Mouse (Mus musculus): ENCODE data around the gene Krt34. TPM values are rescaled to one million over a fixed set of nuclear protein-coding genes. Genes with fewer than 3 reads are reported as not detected.
A peak's percentile ranks its signal among the peaks of the same experiment; 100 is the strongest.

Gene Krt34
- polyA plus RNA-seq, 1 experiment from 2014 or later = not detected

GRCm38 (mm10) chr11:100008336-100008735 lies 33.0 kb downstream of the Krt34 start:
- Histone ChIP-seq H3K36me3 (ENCODE audit: control insufficient read depth, insufficient read depth, low read length) (no peaks in the 10 kb centered on the region), H3K4me2 (ENCODE audit: low read length) (no peak overlapping the region), H3K4me3 (ENCODE audit: low read depth, low read length) (no peak overlapping the region), H3K9ac (ENCODE audit: low read length) (no peak overlapping the region), H3K27ac (ENCODE audit: low read depth, low read length) (no peak overlapping the region), H3K27me3 (replicated peaks; ENCODE audit: control insufficient read depth, insufficient read depth, low read length) (no peaks in the 10 kb centered on the region), H3K4me1 (ENCODE audit: control insufficient read depth, insufficient read depth, low read length) (no peaks in the 10 kb centered on the region), H3K9me3 (replicated peaks; ENCODE audit: control insufficient read depth, low read length) (no peaks in the 10 kb centered on the region)
- ATAC-seq (no peak), DNase-seq (ENCODE audit: low spot score) (no peak)
- WGBS = 84% methylated on average over 5 of the region's 5 CpGs

- no peak for ATAC-seq
- Histone ChIP-seq H3K4me1 (ENCODE audit: control insufficient read depth, insufficient read depth, low read length) (no peaks in the 10 kb centered on the region), H3K9ac (ENCODE audit: low read length) (no peak overlapping the region), H3K9me3 (replicated peaks; ENCODE audit: control insufficient read depth, low read length) (no peaks in the 10 kb centered on the region), H3K4me2 (ENCODE audit: low read length) (no peak overlapping the region), H3K27me3 (replicated peaks; ENCODE audit: control insufficient read depth, insufficient read depth, low read length) (no peaks in the 10 kb centered on the region), H3K36me3 (ENCODE audit: control insufficient read depth, insufficient read depth, low read length) (no peaks in the 10 kb centered on the region), H3K27ac (ENCODE audit: low read depth, low read length) (no peak overlapping the region), H3K4me3 (ENCODE audit: low read depth, low read length) (no peak overlapping the region)
- WGBS = 51% methylated on average over 3 of the region's 3 CpGs
- no peak for DNase-seq (ENCODE audit: low spot score)
Observed at GRCm38 (mm10) chr11:100006624-100007023, 34.7 kb downstream of the Krt34 start.

DNA sequence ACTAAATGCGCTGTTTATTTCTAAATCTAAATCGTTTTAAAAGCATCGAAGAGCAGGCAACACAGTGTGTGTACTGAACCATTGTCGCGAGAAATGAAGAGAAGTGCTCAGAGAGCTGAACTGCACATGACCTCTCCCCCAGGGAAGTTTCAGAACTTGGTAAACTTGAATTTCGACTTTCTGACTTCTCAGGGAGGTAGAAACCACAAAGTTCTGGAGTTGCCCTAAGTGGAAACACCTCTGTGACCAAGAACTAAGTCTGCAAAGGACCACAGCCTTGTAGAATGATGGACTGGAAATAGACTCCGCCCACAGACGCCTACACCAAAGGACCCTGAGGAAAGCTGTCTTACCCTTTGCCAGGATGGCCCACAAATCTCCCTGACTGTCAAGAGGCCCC lies 35.4 kb downstream of the Krt34 start:
- H3K9ac ChIP-seq (ENCODE audit: low read length) = no peak overlapping the region
- WGBS = 90% methylated on average over 8 of the region's 8 CpGs
- H3K4me3 ChIP-seq (ENCODE audit: low read depth, low read length) = no peak overlapping the region
- H3K4me2 ChIP-seq (ENCODE audit: low read length) = no peak overlapping the region
- H3K9me3 ChIP-seq (replicated peaks; ENCODE audit: control insufficient read depth, low read length) = no peaks in the 10 kb centered on the region
- DNase-seq (ENCODE audit: low spot score) = no peak
- no peaks in the 10 kb centered on the region for H3K36me3 ChIP-seq (ENCODE audit: control insufficient read depth, insufficient read depth, low read length)
- no peaks in the 10 kb centered on the region for H3K4me1 ChIP-seq (ENCODE audit: control insufficient read depth, insufficient read depth, low read length)
- H3K27me3 ChIP-seq (replicated peaks; ENCODE audit: control insufficient read depth, insufficient read depth, low read length) = no peaks in the 10 kb centered on the region
- no peak for ATAC-seq
- H3K27ac ChIP-seq (ENCODE audit: low read depth, low read length) = no peak overlapping the region

DNA sequence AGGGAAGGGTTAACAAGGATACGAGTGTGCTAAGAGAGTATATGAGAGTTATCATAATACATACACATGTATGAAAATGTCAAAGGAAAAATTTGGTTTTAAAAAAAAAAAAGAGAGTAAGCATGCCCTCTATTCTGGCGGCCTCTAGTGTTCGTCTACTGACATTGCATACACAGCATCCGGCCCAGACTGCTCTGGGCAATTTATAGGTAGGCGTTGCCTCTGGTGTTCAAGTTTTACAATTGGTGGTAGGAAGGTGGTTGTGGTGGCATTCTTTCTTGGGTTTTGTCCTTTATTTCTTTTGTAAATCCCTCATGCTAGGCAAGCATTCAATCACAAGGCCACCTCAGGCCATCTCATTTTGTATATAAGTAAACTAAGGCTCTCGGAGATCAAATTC lies 36.5 kb downstream of the Krt34 start:
- no peaks in the 10 kb centered on the region for H3K4me1 ChIP-seq (ENCODE audit: control insufficient read depth, insufficient read depth, low read length)
- H3K4me2 ChIP-seq (ENCODE audit: low read length) = no peak overlapping the region
- H3K4me3 ChIP-seq (ENCODE audit: low read depth, low read length) = no peak overlapping the region
- H3K36me3 ChIP-seq (ENCODE audit: control insufficient read depth, insufficient read depth, low read length) = no peaks in the 10 kb centered on the region
- H3K9me3 ChIP-seq (replicated peaks; ENCODE audit: control insufficient read depth, low read length) = no peaks in the 10 kb centered on the region
- DNase-seq (ENCODE audit: low spot score) (peak; percentile 65), ATAC-seq (no peak)
- H3K27ac ChIP-seq (ENCODE audit: low read depth, low read length) = no peak overlapping the region
- no peak overlapping the region for H3K9ac ChIP-seq (ENCODE audit: low read length)
- no peaks in the 10 kb centered on the region for H3K27me3 ChIP-seq (replicated peaks; ENCODE audit: control insufficient read depth, insufficient read depth, low read length)
- WGBS = 26% methylated on average over 6 of the region's 6 CpGs

DNA sequence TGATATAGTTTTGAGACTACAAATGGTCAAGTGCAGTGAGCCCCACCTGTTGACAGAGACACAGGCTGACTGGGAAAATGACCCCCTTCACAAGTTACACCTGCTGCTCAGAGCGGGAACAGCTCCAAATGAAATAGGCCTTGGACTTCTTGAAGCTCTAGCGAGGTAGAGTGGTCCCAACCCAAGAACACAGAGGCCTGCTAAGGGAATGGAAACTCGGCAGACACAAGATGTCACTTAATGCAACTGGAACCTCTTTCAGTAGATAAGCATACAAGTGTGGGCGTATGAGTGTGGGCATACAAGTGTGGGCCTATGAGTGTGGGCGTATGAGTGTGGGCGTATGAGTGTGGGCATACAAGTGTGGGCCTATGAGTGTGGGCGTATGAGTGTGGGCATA lies 42.3 kb downstream of the Krt34 start:
- ATAC-seq (no peak), DNase-seq (ENCODE audit: low spot score) (no peak)
- Histone ChIP-seq H3K4me3 (ENCODE audit: low read depth, low read length) (no peak overlapping the region), H3K9ac (ENCODE audit: low read length) (no peak overlapping the region), H3K9me3 (replicated peaks; ENCODE audit: control insufficient read depth, low read length) (no peaks in the 10 kb centered on the region), H3K27me3 (replicated peaks; ENCODE audit: control insufficient read depth, insufficient read depth, low read length) (no peaks in the 10 kb centered on the region), H3K4me1 (ENCODE audit: control insufficient read depth, insufficient read depth, low read length) (no peaks in the 10 kb centered on the region), H3K27ac (ENCODE audit: low read depth, low read length) (no peak overlapping the region), H3K4me2 (ENCODE audit: low read length) (no peak overlapping the region), H3K36me3 (ENCODE audit: control insufficient read depth, insufficient read depth, low read length) (no peaks in the 10 kb centered on the region)
- 93% methylated on average over 7 of the region's 7 CpGs for WGBS

GRCm38 (mm10) chr11:99994384-99994661 lies 47.0 kb downstream of the Krt34 start:
- no peak overlapping the region for H3K27ac ChIP-seq (ENCODE audit: low read depth, low read length)
- no peaks in the 10 kb centered on the region for H3K27me3 ChIP-seq (replicated peaks; ENCODE audit: control insufficient read depth, insufficient read depth, low read length)
- no peak overlapping the region for H3K4me2 ChIP-seq (ENCODE audit: low read length)
- H3K9ac ChIP-seq (ENCODE audit: low read length) = no peak overlapping the region
- 80% methylated on average over 4 of the region's 4 CpGs for WGBS
- ATAC-seq (no peak), DNase-seq (ENCODE audit: low spot score) (no peak)
- H3K9me3 ChIP-seq (replicated peaks; ENCODE audit: control insufficient read depth, low read length) = no peaks in the 10 kb centered on the region
- no peaks in the 10 kb centered on the region for H3K36me3 ChIP-seq (ENCODE audit: control insufficient read depth, insufficient read depth, low read length)
- H3K4me3 ChIP-seq (ENCODE audit: low read depth, low read length) = no peak overlapping the region
- H3K4me1 ChIP-seq (ENCODE audit: control insufficient read depth, insufficient read depth, low read length) = no peaks in the 10 kb centered on the region

DNA sequence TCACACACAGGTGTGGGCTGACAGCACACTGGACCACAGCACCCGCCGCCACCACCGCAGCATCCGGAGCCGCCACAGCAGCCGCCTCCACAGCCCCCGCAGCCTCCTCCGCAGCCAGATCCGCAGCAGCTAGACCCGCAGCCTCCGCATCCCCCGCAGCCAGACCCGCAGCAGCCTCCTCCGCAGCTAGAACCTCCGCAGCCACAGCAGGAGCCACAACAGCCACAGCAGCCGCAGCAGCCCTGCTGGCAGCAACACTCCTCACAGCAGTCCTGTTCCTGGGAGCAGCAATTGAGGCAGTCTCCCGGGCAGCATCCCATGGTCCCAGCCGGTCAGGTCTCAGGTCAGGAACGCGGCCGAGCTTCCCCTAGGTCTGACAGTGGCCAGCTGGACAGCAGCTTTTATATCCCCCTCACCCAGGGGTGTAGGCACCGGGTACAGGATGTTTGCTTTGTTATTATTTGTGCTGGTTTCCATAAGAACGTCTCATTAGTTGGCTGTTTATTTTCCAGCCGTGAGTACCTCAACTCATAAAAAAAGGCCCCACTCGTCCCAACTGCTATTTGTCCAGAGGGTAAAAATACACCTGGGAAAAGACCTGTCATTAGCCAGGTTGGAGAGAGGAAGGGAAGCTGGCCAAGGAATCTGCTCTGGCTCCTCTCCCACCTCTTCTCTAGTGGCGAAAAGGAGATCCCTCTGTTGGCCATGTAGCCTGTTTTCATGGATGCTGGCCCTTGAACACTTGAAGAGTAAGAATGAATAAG lies 47.6 kb downstream of the Krt34 start, which contains the start of gene Krtap17-1:
Gene Krtap17-1 (minus strand): TSS at position 375 of the 764 bp plus-strand sequence.
- Histone ChIP-seq H3K36me3 (ENCODE audit: control insufficient read depth, insufficient read depth, low read length) (no peaks in the 10 kb centered on the region), H3K4me2 (ENCODE audit: low read length) (peak within 1 kb of the TSS; percentile 25), H3K4me3 (ENCODE audit: low read depth, low read length) (no peak within 1 kb of the TSS), H3K27ac (ENCODE audit: low read depth, low read length) (no peak within 1 kb of the TSS), H3K27me3 (replicated peaks; ENCODE audit: control insufficient read depth, insufficient read depth, low read length) (no peaks in the 10 kb centered on the region), H3K9me3 (replicated peaks; ENCODE audit: control insufficient read depth, low read length) (no peaks in the 10 kb centered on the region), H3K9ac (ENCODE audit: low read length) (peak within 1 kb of the TSS; percentile 40), H3K4me1 (ENCODE audit: control insufficient read depth, insufficient read depth, low read length) (no peaks in the 10 kb centered on the region)
- DNase-seq (ENCODE audit: low spot score) (no peak), ATAC-seq (no peak)
- WGBS = 28% methylated on average over 26 of the region's 26 CpGs

GRCm38 (mm10) chr11:99990571-99990970 lies 50.8 kb downstream of the Krt34 start:
- H3K9me3 ChIP-seq (replicated peaks; ENCODE audit: control insufficient read depth, low read length) = no peaks in the 10 kb centered on the region
- H3K9ac ChIP-seq (ENCODE audit: low read length) = no peak overlapping the region
- peak; percentile 41 for DNase-seq (ENCODE audit: low spot score)
- ATAC-seq = no peak
- no peak overlapping the region for H3K27ac ChIP-seq (ENCODE audit: low read depth, low read length)
- 64% methylated on average over 3 of the region's 3 CpGs for WGBS
- H3K4me1 ChIP-seq (ENCODE audit: control insufficient read depth, insufficient read depth, low read length) = no peaks in the 10 kb centered on the region
- no peak overlapping the region for H3K4me2 ChIP-seq (ENCODE audit: low read length)
- H3K4me3 ChIP-seq (ENCODE audit: low read depth, low read length) = no peak overlapping the region
- no peaks in the 10 kb centered on the region for H3K36me3 ChIP-seq (ENCODE audit: control insufficient read depth, insufficient read depth, low read length)
- H3K27me3 ChIP-seq (replicated peaks; ENCODE audit: control insufficient read depth, insufficient read depth, low read length) = no peaks in the 10 kb centered on the region

DNA sequence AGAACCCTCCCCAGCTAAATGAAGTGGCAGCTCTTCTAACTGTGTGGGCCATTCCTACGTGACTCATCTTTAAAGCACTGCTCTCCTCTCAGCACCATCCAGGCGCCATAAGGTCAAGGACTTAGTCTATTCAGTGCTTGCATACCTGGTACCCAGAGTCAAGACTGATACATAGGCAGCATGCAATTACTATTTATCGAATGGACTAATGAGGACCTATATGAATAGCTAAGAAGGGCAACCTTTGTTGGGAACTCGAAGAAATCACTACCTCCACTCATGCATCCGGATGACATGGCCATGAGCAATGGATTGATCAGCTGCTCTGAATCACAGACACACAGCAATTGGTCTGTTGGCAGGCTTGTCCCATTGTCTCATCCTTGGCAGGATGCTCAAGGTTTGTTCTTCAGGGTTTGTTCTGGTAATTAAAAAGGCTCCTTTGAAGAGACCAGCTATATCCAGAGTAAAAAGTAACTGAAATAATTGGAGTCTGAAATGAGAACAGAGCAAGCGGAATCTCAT lies 51.4 kb downstream of the Krt34 start:
- WGBS = 81% methylated on average over 6 of the region's 6 CpGs
- H3K4me1 ChIP-seq (ENCODE audit: control insufficient read depth, insufficient read depth, low read length) = no peaks in the 10 kb centered on the region

More for the DNA sequence above, 51.4 kb downstream of the Krt34 start:
- DNase-seq (ENCODE audit: low spot score) (no peak), ATAC-seq (no peak)
- Histone ChIP-seq H3K9ac (ENCODE audit: low read length) (no peak overlapping the region), H3K4me2 (ENCODE audit: low read length) (no peak overlapping the region), H3K27ac (ENCODE audit: low read depth, low read length) (no peak overlapping the region), H3K27me3 (replicated peaks; ENCODE audit: control insufficient read depth, insufficient read depth, low read length) (no peaks in the 10 kb centered on the region), H3K36me3 (ENCODE audit: control insufficient read depth, insufficient read depth, low read length) (no peaks in the 10 kb centered on the region), H3K9me3 (replicated peaks; ENCODE audit: control insufficient read depth, low read length) (no peaks in the 10 kb centered on the region), H3K4me3 (ENCODE audit: low read depth, low read length) (no peak overlapping the region)

Measured in forebrain, embryonic 14.5 days (tissue).